Mouse (Mus musculus): ENCODE measurements around the gene Olfr474. TPM values are rescaled to one million over a fixed set of nuclear protein-coding genes. Genes with fewer than 3 reads are reported as not detected.

Gene Olfr474
- polyA plus RNA-seq (2017; shearing (Covaris generic)) = not detected

GRCm38 (mm10) chr7:107954343-107954742 is at the start of gene Olfr474:
Olfr474 (plus strand) TSS chr7:107954643.

GRCm38 (mm10) chr7:107930146-107930545 is 24.3 kb upstream of the Olfr474 start, which contains the start of gene Olfr473:
Olfr473 (plus strand) TSS chr7:107930446.

GRCm38 (mm10) chr7:107964503-107964902 is 10.1 kb downstream of the Olfr474 start, which contains the start of gene Olfr476:
Olfr476 (plus strand) TSS chr7:107964803.

GRCm38 (mm10) chr7:107986393-107986792 is 31.9 kb downstream of the Olfr474 start, which contains the start of gene Olfr477:
Olfr477 (plus strand) TSS chr7:107986693.

Other genes starting within 250 kb of the Olfr474 start
- gene Cyb5r2, start 196.6 kb upstream of the Olfr474 start, polyA plus RNA-seq (2017; shearing (Covaris generic)) = not detected
- not detected for gene Ovch2, start 153.4 kb upstream of the Olfr474 start, polyA plus RNA-seq (2017; shearing (Covaris generic))
- not detected for gene Olfr467, start 142.4 kb upstream of the Olfr474 start, polyA plus RNA-seq (2017; shearing (Covaris generic))
- gene Olfr469, start 129.1 kb upstream of the Olfr474 start, polyA plus RNA-seq (2017; shearing (Covaris generic)) = not detected
- not detected for gene Olfr470, start 107.2 kb upstream of the Olfr474 start, polyA plus RNA-seq (2017; shearing (Covaris generic))
- not detected for gene Olfr472, start 56.7 kb upstream of the Olfr474 start, polyA plus RNA-seq (2017; shearing (Covaris generic))
- not detected for gene Olfr473, start 24.2 kb upstream of the Olfr474 start, polyA plus RNA-seq (2017; shearing (Covaris generic))
- gene Olfr476, start 10.2 kb downstream of the Olfr474 start, polyA plus RNA-seq (2017; shearing (Covaris generic)) = not detected
- not detected for gene Olfr477, start 32.0 kb downstream of the Olfr474 start, polyA plus RNA-seq (2017; shearing (Covaris generic))
- gene Olfr478, start 79.3 kb downstream of the Olfr474 start, polyA plus RNA-seq (2017; shearing (Covaris generic)) = not detected
- not detected for gene Olfr479, start 96.0 kb downstream of the Olfr474 start, polyA plus RNA-seq (2017; shearing (Covaris generic))
- gene Olfr480, start 112.7 kb downstream of the Olfr474 start, polyA plus RNA-seq (2017; shearing (Covaris generic)) = not detected
- gene Olfr481, start 125.2 kb downstream of the Olfr474 start, polyA plus RNA-seq (2017; shearing (Covaris generic)) = not detected
- gene Olfr482, start 142.9 kb downstream of the Olfr474 start, polyA plus RNA-seq (2017; shearing (Covaris generic)) = not detected
- not detected for gene Olfr483, start 146.2 kb downstream of the Olfr474 start, polyA plus RNA-seq (2017; shearing (Covaris generic))
- gene Olfr484, start 172.8 kb downstream of the Olfr474 start, polyA plus RNA-seq (2017; shearing (Covaris generic)) = not detected
- gene Olfr485, start 205.2 kb downstream of the Olfr474 start, polyA plus RNA-seq (2017; shearing (Covaris generic)) = not detected
- not detected for gene Olfr486, start 218.1 kb downstream of the Olfr474 start, polyA plus RNA-seq (2017; shearing (Covaris generic))

All from activated CD4-positive, CD25-positive, alpha-beta regulatory T cell, adult 9 weeks (primary cell).